Mouse (Mus musculus): ENCODE measurements around the gene Zfp334.

Gene Zfp334

DNA sequence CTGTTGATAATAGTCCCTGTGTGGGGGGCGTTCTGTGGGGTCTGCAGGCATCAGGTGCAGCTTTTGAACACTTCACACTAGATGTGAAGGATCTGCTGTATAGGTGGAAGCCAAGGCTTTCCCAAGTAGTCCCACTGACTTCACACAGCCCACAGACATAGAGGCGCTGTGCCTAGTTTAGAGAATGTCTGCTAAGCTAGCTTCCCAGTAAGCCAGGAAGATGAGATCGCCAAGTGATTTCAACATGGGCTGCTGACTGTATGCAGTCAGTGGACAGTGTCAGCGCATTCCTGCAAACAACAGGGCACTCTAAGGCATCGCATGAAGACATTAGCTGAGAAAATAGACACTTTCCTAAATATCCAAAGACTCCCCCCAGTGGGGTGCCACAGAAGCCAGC, 12.6 kb downstream of the Zfp334 start:
- no peak for DNase-seq

DNA sequence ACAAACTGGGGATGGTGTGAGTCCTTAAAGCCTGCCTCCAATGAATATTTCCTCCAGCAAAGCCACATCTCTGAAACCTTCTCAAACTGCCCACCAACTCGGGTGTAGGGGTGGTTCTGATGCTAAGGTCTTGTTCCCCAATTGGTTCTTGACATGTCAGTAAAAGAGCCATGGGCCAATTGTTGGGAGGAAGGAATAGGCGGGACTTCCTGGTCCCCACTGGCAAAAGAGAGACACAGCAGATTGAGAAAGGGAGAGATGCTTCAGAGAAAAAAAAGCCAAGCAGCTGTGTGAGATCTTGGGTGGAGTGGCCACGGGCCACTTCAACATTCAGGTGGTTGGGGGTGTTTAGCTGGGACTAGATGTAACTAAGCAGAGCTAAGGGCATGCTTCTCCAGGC, 17.0 kb downstream of the Zfp334 start:
- no peak for DNase-seq

DNA sequence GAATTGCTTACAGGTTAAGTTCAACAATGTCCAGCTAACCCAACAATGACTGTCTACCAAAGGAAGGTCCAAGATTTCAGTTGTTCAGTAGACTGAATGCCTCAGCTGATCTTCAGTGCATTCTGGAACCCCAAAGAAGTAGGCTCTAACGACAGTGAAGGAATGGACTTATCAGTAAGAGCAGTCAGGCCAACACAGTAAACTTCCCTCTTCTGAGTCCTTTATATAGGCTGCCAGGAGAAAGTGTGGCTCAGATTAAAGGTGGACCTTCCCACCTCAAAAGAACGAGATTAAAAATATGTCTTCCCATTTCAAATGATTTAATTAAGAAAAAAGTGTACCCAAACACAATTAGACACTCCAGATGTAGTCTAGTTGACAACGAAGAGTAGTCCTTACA, 17.7 kb downstream of the Zfp334 start:
- no peak for DNase-seq

DNA sequence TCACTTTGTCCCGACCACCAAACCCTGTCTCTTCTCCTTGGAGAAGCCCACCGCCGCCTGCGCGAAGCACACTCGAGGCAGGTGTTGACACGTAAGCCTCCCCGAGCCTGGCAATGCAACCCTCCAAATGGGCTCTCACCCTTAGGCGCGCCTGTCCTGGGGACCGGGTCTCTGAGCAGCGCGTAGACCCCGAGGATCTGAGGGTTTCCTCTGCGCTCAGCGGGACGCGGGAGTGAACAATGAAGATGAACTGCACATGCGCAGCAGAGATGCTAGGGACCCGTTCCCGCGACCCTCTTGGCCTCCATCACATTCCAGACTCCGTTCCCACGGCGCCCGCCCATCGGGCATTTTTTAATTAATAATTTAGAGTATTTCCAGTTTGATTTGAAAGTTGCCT, 19.6 kb downstream of the Zfp334 start, which contains the start of gene Zfp663:
TSS of gene Zfp663 (minus strand) at position 234 of the 400 bp plus-strand sequence.
- no peak for DNase-seq

DNA sequence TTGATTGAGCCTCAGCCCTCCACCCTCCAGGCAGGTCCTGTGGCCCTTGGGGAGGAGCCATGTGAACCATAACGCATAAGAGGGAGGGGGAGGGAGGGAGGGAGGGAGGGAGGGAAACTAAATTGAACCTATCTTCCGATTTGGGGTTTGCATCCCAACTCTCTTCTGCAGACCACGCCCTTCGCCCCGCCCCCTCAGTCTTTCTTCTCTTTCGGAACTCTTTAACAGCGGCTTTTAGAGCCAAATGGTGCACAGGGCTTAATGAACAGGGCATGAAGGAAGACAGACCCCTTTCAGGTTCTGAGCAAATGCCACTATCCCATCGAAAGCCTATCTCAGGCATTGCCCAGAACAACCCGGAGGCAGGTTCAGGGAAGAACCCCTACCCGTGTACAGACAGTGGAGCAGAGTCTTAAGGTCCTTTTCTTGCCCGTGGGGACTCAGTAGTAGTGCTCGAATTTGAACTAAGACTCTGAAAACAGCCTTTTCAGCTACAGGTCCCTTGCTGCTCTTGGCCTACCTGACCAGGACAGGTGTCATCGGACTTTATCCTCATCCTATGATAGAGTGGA, 20.1 kb downstream of the Zfp334 start:
- DNase-seq = no peak

DNA sequence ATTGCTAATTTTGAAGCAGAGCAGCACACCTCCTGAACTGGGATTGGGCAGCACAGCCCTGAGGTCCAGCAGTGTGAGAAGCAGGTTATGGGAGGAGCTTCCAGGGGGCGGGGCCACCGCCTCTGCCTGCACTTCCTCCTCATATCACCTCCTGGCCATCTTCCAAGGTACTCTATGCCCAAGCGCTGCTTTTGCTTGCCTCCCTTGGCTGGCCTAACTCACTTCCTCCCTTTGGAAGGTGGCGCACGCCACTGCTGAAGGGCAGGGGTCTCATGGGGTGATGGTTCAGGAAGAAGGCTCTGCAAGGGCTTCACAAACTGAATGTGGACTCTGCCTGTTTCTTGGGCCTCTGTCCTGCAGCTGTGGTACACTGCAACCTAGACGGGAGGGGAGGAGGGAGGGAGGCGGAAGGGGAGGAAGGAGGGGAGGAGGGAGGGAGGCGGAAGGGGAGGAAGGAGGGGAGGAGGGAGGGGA, 21.0 kb downstream of the Zfp334 start:
- DNase-seq = no peak

DNA sequence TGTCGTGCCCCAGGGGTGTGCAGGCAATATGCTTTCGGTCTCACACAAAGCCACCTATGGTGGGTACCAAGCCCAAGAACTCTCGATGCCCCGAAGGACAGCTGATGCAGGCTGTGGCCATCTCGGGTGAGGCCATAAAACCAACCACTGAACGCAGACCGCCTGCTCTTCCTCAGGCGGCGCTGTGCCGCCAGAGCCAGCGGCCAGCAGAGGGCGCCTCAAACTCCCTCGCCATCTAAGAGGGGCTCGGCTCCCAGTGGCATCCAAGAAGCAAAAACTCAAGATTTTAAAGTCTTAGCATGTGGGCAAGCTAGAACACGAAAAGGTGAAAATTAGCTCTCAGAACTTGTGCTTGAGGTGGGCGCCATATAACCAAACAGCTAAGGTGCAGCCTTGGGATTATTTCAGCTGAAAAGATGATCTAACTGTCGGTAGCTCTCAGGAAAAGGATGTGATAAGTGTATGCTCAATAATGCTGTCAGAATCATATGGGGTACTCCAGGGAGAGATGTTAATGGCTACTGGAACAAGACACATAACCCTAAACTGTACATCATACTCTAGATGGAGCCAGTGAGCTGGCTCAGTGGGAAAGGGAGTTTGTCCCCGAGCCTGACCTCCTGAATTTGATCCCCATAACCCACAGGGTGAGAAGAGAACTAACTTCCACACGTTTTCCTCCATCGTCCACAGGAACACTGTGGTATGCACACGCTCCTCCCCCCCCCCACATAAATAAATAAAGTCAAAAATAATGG, 23.5 kb downstream of the Zfp334 start:
- DNase-seq = peak; percentile 65 to 72

DNA sequence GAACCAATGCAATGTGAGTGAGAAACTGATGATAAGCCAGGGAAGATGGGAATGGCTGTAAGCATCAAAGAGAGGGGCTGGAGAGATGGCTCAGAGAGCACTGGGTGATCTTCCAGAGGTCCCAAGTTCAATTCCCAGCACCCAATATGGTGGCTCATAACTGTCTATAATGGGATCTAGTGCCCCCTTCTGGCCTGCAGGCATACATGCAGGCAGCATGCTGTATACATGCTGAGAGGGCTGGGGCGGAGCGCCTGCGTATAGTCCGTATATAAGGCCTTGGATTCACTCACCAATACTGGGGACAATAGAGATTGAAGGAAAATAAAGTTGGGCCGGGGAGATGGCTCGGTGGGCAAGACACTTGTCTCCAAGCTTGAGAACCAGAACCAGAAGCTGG, 24.8 kb downstream of the Zfp334 start:
- no peak for DNase-seq

DNA sequence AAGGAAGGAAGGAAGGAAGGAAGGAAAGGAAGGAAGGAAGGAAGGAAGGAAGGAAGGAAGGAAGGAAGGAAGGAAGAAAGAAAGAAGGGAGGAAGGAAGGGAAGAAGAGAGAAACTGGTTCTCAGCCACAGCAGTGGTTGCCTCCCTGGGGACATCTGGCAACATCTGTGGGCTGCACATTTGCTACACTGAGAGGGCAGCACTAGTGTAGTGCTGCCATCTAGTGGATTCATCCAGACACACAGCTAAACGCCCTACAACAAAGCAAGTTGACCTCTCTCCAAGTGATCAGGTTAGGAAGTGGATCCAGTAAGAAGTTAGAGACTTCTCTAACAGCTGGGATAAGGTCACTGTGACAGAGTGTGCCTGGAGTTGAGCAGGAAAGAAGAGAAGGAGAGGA, 27.2 kb downstream of the Zfp334 start:
- DNase-seq = peak; percentile 36 to 44

DNA sequence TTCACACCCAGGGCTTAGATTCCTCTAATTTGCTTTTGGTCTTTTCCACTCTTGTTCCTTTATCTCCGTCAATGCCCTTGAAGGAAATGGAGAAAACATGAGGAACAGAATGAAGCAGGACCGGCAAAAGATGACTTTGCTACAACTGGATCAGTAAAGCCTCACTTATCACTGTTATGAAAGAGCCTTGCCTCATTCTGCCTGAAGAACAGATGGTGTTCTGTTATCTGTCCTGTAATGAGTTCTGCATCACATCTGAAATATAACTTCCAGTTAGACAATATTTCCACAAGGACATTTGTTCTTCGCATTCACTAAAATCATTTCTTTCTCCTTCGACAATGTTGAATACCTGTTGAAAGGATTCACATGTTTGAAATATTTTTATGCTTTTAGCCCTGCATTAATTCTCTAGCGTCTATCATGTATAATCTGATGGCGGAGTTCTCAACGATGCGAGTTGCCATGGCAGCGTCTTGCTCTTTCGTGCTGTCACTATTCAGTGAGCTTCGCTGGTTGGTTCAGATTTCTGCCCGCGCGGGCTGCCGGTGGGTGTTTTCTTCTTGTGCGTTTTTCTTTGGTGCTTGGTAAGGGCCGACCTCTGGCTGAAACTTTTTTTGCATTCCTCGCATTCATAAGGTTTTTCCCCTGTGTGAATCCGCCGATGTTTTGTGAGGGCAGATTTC, 36.1 kb downstream of the Zfp334 start:
- DNase-seq = no peak

DNA sequence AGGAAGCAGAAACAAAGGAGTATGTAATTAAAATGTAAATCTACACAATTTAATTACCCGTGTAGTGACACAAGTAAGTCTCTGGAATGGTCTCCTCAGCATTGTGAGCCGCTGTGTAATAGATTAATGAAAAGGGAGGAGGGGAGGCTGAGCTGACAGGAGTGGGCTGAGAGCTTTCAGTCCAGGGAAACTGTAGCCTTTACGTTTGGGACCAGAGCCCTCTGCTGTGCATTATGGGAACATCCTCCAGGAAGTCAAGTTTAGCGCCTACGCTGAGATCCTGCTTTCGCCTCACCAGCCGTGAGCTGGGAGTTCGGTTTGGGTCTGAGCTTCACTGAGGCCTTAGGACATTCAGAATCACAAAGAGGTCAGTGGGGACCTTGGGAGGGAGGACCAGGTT, 38.6 kb downstream of the Zfp334 start:
- DNase-seq = peak; percentile 50 to 54

DNA sequence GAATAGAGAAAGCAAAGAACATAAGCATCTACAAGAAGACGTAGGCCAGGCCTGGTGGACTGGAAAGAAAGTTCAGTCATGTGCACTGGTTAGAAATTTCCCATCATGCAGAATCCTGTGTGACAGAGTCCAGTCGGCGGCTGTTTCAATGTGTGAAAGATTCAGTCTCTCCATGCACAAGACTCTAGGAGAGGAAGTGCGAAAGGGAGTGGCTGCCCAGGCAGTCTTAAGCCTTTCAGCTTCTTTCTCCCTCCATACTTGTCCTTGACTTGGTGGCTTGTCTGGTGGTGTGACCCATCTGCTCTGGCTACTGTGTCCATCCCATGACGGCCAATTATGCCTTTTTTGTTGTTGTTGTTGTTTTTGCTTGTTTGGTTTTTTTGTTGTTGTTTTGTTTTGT, 41.9 kb downstream of the Zfp334 start:
- DNase-seq = no peak

DNA sequence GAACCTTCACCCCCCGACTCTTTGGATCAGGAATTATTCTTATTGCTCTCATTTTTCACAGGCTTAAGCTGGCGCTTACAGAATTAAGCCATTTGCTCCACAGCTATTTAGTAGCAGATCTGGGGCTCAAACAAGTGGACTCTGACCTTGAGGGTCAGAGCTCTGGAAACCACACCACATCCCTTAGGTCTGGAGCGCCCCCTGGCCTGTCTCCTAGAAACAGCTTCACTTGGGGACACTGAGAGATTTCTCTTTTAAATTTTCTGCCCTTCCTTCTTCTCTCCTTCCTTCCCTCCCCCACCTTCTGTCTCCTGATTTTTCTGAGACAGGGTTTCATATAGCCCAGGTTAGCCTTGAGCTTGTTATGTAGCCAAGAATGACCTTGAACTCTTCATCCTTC, 50.9 kb downstream of the Zfp334 start:
- DNase-seq = peak; percentile 73 to 77

DNA sequence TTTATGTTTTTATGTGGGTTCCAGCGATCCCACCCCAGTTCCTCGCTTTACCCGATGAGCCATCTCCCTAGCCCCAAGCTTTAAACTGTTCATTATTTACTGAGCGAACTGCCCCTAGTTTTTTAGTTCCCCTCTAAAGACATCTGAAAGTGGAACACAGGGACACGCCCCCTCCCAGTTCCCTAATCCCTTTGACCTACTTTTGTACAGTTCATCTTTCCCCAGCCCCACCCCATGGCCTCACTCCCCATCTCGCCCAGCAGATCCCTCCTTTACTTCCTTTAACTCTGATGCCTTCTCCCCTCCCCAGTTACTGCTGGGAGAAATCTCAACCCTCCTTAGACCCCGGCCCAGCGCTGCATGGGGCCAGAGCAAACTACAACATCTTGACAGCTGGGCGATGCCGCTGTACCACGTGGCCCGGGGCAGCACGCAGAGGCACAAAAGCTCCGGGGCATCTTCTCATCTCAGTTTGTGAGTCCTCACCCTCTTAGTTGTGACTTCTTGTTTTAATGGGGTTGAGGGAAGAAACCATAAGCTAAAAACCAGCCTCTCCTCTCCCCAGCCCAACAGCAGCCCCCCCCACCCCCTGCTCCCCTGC, 55.3 kb downstream of the Zfp334 start:
- DNase-seq = no peak

DNA sequence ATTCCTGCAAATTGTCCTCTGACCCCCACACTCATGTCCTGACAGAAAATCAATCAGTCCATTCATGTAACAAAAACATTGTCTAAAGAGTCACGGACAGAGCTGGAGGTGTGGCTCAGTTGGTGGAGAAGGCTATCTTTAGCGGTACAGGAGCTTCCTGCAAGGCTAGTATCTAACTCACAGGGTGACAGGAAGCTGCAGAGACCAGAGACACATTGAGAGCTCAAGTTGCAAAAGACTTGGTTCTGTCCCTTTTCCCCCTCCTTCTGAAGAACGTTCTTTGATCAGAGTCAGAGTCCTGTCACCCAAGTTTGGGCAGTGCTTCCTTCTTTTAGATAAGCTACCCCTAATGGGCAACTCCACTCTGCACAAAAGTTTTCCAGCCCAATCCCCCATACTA, 58.4 kb downstream of the Zfp334 start:
- DNase-seq = no peak

DNA sequence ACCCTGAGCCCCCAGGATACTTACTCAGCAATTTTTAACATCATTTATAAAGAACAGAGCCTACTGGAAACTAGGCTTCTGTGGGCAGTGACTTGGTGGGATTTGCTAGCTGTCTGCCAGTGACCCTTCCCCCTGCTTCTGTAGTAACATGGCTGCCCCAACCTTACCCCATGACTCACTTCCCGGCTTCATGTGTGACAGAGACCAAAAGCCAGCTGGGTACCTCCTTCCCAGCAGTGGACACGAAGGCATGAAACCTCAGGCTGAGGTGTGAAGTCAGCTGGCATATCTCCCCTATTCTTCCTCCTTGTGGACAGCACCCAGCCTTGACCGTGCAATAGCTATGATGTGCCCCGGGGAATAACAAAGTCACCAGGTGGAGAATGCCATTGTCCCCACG, 59.3 kb downstream of the Zfp334 start:
- DNase-seq = no peak

DNA sequence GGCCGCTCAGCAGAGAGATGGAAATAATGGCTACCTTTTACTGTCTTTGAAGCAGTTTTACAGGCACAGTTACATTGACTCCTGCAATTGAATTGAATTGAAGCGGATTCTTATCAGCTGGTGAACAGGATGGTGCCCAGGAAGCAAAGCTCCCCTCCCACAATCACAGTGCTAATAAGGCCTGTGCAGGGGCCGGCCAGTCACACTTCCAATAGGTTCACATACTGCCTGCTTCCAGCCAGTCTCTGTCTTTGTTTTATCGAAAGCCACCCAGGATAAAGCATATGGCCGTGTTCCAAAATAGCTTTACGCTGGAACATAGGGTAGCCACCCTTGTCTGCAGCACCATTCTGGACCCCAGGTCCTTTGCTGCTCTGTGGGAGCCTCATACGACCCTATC, 60.7 kb downstream of the Zfp334 start:
- no peak for DNase-seq

DNA sequence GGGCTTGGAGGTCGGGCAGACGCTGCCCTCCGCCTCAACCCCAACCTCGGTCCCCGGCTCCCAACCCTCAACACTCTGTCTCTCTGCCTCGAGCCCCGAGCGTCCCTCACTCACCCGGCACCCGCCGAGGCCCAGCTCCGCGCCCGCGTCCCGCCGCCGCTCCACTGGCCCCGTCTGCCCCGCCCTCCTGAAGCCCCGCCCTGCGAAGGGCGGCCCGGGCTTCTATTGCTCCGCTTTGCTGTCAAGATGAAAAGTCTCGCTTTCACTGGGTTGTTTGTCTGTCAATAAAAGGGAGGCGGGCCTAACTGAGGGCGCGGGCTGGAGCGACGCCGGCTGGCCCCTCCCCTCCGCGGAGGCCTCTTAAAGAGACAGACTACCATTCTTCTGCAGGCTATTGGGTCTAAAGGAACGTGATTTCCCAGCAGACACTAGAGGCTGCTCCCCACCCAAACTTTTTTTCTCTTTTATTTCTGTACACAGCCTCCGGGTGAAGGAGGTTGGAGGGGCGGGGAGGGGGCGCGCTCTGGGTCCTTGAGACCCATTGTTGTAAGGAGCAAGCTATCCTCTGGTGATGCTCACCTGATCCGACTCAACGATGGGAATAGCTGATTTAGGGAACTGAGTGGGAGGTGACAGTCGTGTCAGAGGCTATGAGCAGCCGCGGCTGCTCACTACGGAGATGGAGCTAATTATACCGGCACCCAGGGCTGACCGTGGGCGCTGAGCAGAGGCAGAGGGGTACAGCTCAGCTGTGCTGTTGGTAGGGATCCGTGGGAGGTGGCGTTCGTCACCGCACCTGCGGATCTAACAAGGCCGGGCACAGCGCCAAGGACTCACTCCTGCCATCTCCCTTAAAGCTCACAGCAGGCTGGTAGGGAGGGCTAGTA, 61.5 kb downstream of the Zfp334 start, which contains the start of gene Elmo2:
TSS of gene Elmo2 (minus strand) at position 176 of the 887 bp plus-strand sequence.
- DNase-seq = peak; percentile 97 to 99

DNA sequence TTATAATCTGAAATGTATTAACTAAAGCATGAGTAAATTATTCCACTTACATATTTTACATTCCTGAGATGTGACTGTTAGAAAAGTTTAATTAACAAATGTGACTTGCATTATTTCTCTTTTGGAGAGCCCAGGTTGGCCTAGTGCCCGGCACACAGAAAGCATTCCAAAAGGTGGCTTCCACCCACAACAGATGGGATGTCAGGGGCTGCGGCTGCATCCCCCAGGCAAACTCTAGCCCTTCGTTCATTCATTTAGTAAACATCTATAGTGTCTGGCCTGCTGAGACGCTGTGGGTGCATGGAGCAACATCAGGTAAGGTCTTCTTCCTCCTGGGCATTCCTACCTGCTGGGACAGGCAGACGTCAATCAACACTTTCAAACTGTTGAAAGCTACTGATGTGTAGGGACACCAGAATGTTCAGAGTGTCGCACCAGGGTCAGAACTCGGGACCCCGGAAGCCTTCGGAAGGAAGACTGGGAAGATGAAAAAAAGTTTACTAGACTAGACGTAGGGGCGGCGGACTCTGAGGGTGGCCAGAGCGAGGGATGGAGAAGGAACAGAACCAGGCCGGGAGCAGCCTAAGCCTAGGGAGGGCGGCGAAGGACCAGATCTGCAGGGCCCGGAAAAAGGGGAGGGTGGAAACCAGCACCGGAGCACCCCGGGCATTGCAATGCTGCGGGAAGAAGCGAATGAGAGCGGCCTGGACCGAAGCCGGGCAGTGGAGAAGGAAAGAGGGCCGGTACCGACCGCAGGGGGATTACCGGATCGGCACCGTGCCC, 62.3 kb downstream of the Zfp334 start:
- peak in 1 of 2 experiments; percentile 62 for DNase-seq

Measured in cerebellum, postnatal 36 days (tissue).